Mouse (Mus musculus) natural killer cell, adult 2 months (primary cell): Measurements from ENCODE around the gene Dhrs7b.
"Not testable (repeated sequence)": the region's sequence is repeated elsewhere in the genome, so short reads cannot be mapped to it uniquely, and the experiment has no call there.

Experiments used
- DNase-seq, 2 experiments: peaks; one replicate each; pipeline ENCODE4 v3.0.0; 2022; ENCODE audit warnings: low spot score in 2 of 2

Dhrs7b gene

GRCm38 (mm10) chr11:60830433-60831052, at the start of gene Dhrs7b:
Gene Dhrs7b (plus strand): TSS chr11:60830631.
- DNase-seq: peak; percentile 86 to 89

- DNase-seq: no peak
These were observed 46.1 kb upstream of the Dhrs7b start for GRCm38 (mm10) chr11:60784179-60784922.

- no peak for DNase-seq
These were observed 42.8 kb upstream of the Dhrs7b start for GRCm38 (mm10) chr11:60787595-60787994.

GRCm38 (mm10) chr11:60790472-60790871, 40.0 kb upstream of the Dhrs7b start:
- no peak for DNase-seq

- DNase-seq: no peak
These were observed 34.1 kb upstream of the Dhrs7b start for GRCm38 (mm10) chr11:60796342-60796741.

- no peak for DNase-seq
These were observed 30.5 kb upstream of the Dhrs7b start for GRCm38 (mm10) chr11:60799977-60800376.

- DNase-seq: no peak
These were observed 29.5 kb upstream of the Dhrs7b start for GRCm38 (mm10) chr11:60800892-60801291.

GRCm38 (mm10) chr11:60808286-60809070, 22.0 kb upstream of the Dhrs7b start:
- no peak for DNase-seq

- DNase-seq: no peak
These were observed 20.9 kb upstream of the Dhrs7b start for GRCm38 (mm10) chr11:60809546-60809945.

- no peak for DNase-seq
These were observed 20.1 kb upstream of the Dhrs7b start for GRCm38 (mm10) chr11:60810046-60810965.

- peak; percentile 91 to 93 for DNase-seq
These were observed 19.4 kb upstream of the Dhrs7b start for GRCm38 (mm10) chr11:60811054-60811460.

- not testable (repeated sequence) for DNase-seq
These were observed 18.8 kb upstream of the Dhrs7b start, which contains the start of gene Shmt1 for GRCm38 (mm10) chr11:60811618-60812017. Gene Shmt1 (minus strand): TSS chr11:60811718.

- DNase-seq: no peak
These were observed 14.0 kb upstream of the Dhrs7b start for GRCm38 (mm10) chr11:60816398-60816797.

- no peak for DNase-seq
These were observed 6.7 kb upstream of the Dhrs7b start for GRCm38 (mm10) chr11:60823771-60824170.

GRCm38 (mm10) chr11:60825191-60825590, 5.2 kb upstream of the Dhrs7b start:
- DNase-seq: no peak

- DNase-seq: no peak
These were observed 3.7 kb upstream of the Dhrs7b start for GRCm38 (mm10) chr11:60826700-60827099.

GRCm38 (mm10) chr11:60827241-60827945, 3.0 kb upstream of the Dhrs7b start:
- DNase-seq: no peak

- no peak for DNase-seq
These were observed 1.5 kb upstream of the Dhrs7b start for GRCm38 (mm10) chr11:60828903-60829302.

- no peak for DNase-seq
These were observed 6.5 kb downstream of the Dhrs7b start for GRCm38 (mm10) chr11:60836897-60837296.

GRCm38 (mm10) chr11:60837644-60838406, 7.4 kb downstream of the Dhrs7b start:
- no peak for DNase-seq
